Mouse (Mus musculus): Measurements from ENCODE around the gene Tldc1.

Tldc1 gene

DNA sequence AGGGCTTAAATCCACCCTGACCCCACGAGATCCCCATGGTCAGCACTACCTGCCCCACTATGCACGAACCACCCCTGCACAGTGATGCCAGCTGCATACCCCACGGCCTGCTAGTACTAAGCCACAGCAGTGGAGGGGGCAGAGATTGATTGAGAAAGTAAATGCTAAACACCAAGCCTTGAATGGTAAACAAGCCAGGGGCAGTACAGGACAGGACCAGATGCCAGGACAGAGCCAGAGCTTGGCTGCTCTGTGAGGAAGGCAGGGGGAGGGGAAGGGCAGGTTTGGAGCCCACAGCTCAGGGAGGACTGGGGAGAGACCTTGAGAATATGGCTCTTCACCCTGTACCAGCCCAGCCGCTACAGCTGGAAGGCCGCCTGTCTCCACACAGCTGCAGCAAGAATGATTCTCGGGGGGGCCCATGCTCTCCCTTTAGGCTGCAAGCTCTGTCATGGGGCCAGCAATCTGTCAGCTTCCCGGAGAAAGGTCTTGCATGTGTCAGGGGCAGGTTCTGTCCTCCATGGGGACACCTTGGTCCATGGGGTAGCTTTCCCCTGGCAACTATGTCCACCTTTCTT is 1.5 kb downstream of the Tldc1 start:
- no peak for DNase-seq (ENCODE audit: low spot score in 2 of 2)

DNA sequence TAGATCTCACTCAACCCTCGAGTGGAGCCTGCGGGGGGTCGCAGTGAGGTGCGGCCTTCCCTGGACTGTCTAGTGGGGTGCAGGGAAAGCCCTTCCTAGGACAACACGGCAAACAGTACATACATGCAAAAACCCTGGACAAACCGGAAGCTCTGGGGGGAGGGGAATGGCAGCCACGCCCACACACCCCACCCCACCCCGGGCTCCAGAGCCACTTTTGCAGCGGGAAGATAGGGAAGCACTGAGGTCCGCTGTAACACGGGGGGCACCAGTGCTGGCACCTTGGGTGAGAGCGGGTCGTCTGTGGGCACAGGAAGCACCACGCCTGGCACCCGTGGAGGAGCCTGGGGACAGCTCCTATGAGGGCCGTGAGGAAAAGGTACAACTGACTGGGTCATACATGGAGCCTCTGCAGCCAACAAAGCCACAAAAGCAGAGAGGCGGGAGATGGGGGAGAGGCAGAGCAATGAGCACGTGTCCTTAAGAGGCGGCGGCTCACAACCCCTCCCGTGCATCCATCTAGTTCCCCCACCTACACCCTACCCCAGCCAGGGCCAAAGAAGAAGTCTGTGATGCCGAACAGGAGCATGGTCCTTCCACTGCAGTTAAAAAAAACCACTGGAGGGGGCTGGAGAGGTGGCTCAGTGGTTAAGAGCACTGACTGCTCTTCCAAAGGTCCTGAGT is 12.3 kb downstream of the Tldc1 start:
- no peak for DNase-seq (ENCODE audit: low spot score in 2 of 2)

DNA sequence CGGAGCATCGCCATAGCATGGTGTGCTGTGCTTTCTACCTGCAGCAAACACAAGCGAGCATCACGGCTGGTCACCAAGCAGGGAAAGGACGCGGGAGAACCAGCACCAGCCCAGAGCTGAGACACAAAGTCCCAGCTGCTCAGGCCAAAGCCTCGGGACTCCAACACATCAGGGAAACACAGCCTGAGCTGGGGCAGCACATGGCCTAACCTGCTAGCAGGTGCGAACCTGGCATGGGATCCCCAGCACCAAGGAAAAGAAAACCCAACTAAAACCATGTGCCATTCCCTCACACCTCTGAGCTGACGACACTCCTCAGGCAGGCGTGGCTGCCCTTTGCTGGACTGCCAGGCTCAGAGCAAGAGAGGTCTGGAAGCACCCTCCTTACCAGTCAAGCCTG is 12.9 kb downstream of the Tldc1 start:
- DNase-seq (ENCODE audit: low spot score in 2 of 2): no peak

DNA sequence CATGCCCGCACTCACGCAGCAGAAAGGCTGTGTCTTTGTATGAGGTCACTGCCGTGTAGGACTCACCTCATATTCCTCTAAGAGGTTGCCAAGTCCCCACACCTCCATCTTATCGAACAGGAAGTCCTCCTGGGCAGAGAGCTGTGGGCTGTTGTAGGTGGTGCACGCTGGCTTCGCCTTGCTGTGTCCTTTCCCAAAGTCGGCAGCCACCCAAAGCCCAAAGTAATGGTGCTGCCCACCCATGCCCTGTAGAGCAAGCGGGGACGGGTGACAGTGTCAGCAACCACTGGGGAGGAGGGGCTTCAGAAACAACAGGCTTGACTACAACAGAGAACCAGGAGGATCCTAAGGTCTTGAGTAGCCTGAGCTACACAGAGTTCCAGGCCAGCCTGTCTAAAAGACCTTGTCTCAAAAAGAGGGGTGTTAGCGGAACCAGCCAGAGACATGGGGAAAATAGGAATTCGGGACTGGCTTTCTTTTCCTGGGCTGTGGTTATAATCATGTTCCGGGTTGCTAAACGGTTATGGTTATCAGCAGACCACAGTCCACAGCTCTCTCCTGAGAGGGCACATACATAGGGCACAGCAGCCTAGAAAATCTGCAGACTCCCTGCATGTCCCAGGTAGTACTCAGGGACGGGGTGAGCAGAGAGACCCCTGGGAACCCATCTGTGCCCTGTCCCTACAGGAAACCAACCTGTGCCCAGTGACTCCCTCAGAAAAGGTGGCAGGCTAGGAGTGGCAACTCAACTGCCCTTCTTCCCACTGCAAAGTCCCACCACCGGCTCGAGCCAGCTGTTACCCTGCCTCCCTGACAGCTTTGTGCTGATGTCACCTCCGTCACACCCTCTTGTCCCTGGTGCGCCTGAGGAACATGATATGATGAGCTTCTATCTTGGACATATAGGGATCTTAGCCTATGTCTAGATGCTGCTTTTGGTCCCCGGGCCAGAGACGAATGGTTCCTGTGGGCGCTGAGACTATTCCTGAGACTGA is 15.7 kb downstream of the Tldc1 start:
- DNase-seq (ENCODE audit: low spot score in 2 of 2): no peak

DNA sequence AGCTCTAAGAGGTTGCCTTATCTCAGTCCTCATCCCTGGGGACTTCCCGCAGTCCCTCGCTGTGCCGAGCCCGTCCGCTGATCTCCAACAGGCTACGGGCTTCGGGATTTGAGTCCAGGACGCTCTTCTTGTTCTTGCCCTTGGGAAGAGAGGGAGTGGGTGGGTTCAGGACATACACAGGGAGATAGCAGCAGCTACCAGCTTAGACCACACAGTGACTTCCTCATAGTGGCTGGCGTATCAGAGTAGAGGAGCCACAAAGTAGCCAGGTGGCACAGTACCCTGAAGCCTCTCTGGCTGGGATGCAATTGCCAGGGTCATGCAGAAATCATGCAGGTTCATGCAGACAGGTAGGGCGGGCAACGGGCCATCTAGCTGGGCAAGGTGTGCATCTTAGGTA is 16.5 kb downstream of the Tldc1 start:
- no peak for DNase-seq (ENCODE audit: low spot score in 2 of 2)

DNA sequence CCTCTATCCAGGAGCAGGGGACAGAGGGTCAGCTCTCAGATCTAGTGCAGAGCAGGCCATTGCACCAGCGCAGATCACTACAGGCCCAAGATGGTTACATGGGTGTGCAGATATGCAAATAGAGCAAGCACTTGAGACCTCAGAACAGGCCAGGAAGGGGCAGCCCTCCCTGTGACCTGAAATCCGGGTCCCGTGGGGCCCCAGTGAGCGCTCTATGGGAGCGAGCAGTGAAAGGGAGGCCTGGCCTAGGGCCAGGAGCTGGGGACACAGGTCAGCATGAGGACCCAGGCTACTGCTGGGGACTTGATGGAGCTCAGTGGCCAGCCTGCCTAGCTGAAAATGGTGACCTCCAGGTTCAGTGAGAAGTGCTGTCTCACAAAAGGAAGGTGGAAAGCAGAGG is 21.7 kb downstream of the Tldc1 start:
- no peak for DNase-seq (ENCODE audit: low spot score in 2 of 2)

DNA sequence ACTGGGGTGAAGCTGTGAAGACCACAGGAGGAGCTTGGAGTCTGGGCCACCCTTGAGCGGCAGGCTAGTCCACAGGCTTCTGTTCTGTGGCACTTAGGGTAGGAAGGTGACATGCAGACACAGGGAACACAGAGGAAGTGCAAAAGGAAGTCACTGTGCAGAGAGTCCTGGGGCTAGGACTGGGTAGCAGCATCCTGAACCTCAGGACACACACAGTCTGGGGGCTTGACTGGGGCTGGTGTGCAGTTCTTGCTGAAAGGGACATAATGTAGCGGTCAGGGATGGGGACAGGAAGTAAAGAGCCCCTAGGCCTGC is 22.1 kb downstream of the Tldc1 start:
- DNase-seq (ENCODE audit: low spot score in 2 of 2): no peak

DNA sequence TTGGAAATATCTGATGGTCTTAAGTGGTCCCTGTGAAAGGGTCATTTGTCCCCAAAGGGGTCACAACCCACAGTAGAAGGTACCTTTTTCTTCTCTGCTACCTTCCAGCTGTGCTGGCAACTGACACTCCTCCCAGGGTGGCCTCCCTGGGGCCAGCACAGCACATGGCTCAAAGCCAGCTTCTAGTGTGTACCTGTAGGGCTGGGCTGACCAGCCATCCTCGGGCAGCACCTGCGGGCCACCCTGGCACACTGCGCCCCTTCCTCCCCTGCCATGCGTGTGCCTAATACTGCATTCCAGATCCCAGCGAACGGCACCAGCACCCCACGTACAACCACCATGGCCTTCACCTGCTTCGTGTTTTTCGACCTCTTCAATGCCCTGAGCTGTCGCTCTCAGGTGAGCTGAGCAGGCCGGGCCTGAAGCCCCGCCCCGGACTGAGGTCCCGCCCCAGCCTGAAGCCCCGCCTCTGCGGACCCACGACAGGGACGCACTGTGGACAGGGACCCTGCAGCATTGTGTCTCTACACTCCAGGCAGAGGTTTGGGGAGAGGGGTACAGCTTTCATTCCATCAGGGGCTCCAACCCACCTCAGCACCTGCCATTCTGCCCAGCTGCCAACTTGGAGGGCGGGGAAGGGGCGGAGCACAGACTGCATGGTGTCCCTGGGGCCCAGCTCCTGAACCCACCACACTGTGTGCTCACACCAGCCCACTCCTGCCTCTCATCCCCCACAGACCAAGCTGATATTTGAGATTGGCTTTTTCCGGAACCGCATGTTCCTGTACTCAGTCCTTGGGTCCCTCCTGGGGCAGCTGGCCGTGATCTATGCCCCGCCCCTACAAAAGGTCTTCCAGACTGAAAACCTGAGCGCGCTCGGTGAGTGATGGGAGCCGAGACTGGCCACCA is 22.7 kb downstream of the Tldc1 start:
- DNase-seq (ENCODE audit: low spot score in 2 of 2): no peak

DNA sequence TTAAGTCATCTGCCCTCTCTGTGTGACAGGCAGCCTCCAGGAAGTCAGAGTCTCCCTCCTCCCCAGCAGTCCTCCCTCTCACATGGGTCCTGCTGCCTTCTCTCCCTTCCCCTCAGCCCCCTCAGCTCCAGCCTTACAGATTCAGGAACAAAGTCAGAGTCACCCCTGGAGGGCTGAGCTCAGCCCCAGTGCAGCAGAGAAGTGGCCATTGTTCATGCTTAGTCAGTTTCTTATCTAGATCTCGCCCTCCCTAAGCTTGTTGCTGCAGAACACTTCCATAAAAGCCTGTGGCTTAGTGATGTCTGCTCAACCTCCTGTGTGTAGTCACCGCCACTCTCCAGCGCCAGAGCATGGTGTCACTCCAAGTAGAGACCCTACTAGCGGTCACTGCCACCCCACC is 33.6 kb downstream of the Tldc1 start:
- DNase-seq (ENCODE audit: low spot score in 2 of 2): no peak

DNA sequence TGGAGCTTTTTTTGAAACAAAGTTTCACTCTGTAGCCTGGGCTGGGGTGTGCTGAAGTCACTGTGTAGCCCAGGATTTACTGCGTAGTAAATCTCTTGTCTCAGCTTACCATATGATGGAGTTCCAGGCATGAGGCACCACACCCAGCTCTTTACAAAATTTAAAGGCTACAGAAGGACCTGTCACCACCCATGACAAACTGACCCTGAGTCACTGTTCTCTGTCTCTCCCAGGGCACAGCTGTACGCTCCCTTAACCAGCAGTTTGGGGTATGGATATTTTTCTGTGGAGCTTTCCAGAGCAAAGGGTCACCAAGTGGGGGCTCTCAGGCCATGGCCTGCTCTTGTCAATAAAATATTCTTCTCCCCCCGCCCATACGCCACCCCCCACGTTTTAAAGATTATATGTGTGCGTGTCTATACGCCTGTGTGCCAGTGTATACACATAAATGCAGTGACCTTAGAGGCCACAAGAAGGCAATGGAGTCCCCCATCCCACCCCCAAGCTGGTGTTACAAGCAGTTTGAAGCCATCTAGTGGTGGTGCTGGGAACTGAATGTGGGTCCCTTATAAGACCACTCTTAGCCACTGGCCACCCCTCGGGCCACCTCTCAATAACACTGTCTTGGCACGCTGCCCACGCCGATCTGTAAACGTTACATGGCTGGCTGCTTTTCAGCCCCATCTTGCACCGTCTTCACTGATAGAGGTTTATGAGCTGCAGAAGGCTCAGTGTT is 34.8 kb downstream of the Tldc1 start:
- peak; percentile 28 to 44 for DNase-seq (ENCODE audit: low spot score in 2 of 2)

DNA sequence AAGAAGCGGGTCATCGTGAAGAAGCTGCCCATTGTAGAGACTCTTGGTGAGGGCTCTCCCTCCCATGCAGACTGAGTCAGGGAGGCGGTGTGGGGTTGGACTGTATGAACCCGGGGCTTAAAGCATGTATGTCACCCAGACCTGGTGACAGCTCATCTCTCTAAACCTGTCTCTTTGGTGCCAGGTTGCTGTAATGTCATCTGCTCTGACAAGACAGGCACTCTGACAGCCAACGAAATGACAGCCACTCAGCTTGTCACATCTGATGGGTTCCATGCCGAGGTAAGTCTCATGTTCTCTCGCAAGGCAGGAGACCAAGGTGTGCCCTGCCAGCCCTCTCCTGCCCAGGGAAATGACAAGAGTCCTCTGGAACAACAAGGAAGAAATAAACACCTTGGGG is 35.8 kb downstream of the Tldc1 start:
- DNase-seq (ENCODE audit: low spot score in 2 of 2): no peak

DNA sequence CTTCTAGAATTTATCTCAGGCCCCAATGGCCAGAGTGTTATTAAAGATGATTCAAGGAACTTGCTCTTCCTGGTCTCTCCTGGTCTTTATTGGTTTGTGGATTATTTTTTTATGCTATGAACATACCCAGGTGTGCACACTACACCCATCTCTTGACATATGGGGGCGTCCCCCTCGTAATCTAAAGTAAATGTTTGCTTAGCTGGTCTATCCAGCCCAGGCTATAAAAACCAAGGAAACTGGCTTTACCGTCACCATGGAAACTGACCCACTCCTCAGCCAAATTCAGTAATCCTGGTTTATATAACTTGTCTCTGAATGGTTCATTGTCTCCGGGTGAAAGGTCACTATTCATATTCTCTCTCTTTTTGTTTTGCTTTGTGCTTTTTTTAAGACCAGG is 37.6 kb downstream of the Tldc1 start:
- no peak for DNase-seq (ENCODE audit: low spot score in 2 of 2)

DNA sequence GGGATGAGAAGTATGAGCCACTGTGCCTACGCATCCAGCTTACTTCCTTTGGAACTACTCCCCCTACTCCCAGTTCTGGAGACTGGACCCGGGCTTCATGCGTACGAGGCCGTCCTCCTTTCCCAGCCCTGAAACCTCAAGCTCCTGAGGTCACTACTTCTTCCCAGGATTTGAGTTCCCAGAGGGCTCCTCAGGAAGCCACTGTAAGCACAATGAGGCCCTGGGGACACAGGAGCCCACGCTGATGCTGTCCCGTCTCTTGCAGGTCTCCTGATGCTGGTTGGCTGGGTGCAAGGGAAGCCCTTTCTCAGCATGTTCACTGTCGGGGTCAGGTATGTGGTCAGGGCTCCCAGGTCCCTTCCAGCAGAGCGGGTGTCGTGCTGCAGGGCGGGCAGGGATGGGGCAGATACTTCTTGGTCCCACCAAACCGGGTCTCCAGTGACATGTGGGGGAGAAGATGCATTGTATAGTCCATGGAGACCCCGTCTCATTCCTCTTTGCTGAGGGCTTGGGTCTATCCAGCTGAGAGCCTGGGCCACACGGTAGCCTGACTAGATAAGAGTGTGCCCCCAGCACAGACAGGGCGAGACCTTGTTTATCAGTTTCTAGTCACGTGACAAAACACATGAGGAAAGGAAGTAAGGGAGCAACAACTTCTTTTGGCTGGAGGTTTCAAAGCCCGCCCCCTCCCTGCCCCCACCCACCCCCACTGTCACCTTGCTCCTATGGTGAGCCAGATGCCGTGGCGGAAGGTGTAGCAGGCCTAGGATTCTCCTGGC is 39.9 kb downstream of the Tldc1 start:
- no peak for DNase-seq (ENCODE audit: low spot score in 2 of 2)

DNA sequence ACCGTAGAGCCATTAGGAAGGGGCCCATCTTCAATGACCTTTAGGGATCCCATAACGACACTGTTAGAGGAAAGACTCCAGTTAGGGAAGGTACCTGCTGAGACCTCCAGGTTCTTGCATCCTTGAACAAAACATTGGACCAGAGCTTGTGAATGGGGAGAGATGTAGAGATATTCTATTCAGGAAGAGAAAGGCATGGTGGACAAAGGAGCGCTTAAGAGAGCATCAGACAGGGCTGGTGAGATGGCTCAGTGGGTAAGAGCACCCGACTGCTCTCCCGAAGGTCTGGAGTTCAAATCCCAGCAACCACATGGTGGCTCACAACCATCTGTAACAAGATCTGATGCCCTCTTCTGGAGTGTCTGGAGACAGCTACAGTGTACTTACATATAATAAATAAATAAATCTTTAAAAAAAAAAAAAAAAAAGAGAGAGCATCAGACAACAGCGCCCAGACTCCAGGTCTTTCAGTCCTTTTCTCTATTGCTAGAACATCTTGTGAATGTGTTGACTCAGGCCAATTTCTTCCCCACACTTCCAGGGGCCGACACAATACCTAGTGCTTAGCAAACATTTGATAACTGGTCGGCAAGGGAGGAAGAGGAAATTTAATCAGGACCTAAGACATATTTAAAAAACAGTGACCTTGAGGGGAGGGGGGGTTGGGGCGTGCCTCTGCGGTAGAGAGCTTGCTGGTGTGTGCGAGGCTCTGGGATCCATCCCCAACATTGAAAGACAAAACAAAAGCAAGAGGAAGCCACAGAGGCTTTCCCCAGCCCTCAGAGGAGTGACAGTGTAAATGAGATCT is 40.9 kb downstream of the Tldc1 start:
- no peak for DNase-seq (ENCODE audit: low spot score in 2 of 2)

DNA sequence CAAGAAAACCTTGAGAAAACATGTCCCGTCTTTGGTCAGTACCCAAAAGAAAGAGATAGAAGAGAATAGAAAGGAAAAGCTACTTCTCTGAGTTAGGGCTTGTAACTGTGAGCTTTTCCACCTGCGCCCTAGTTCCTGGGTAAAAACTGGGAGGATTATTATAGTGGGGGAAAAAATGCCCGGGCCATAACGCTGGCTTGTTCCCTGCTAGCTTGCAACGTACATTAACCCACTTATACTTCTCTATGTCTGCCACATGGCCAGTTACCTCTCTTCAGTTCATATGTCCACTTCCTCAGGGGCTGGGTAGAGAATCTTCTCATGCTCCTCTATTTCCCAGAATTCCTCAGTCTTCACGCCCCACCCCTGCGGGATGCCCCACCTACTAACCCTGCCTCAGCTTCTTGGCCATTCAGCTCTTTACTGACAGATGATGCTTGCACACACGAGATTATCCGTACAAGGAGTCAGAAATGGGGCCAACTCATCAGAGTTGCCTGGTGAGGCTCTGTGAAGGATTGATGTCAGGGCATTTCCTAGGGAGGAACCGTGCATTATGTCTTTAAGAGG is 41.8 kb downstream of the Tldc1 start:
- no peak for DNase-seq (ENCODE audit: low spot score in 2 of 2)

DNA sequence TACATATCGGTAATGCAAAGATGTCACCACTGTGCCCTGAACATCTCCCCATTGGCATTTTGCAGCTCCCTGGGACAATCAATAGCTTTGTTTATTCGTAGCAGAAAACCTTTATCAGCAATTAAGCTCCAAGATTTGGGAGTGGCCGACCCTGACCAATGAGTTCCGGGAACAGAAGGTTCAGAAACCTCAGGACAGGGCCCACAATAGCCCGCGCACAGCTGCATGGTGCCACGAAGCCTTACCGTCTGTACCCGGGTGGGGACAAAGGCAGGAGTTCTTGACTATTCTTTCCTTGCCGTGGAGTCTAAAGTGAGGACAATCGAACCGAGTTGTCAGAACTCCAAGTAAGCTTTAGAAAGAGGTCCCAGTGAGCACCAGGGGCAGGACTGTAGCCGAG is 46.1 kb downstream of the Tldc1 start:
- DNase-seq (ENCODE audit: low spot score in 2 of 2): no peak

DNA sequence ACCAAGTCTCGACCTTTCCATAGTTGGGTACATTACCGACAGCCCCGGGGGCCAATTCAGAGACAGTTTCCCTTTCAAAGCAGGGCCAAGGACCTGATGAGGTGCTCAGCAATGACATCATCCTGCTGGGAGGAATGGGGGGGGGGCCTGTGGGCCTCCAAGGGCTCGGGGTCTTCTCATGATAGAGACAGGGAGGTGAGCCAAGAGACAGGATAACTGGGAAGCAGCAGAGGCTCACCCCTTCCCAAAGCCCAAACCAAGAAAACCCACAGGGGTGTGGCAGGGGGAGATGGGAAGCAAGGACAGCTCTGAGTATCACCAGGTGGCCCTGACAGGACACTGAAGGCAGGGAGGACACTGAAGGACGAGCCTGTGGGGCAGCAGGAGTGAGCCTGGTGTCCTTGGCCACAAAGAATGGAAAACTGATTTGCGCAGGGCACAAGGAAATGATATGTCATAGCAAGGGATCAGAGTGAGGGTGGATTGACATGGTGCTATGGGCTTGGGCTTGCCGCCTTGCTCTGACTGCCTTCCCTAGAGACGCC is 49.8 kb downstream of the Tldc1 start:
- DNase-seq (ENCODE audit: low spot score in 2 of 2): no peak

DNA sequence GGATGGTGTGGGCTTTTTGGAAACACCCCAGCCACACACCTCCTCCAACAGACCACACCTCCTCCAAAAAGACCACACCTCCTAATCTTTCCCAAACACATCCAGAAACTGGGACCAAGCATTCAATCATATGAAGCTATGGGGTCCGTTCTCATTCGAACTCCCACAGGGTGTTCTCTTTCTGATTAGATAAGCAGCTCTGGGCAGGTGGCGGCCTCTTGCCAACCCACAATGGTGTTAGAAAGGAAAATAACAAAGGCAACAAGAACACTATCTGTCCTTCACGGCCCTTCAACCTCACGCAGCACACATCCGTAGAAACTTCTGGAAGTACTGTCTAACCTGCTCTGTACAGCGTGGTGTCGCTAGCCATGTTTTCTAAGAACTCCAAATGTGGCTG is 51.1 kb downstream of the Tldc1 start:
- DNase-seq (ENCODE audit: low spot score in 2 of 2): no peak

DNA sequence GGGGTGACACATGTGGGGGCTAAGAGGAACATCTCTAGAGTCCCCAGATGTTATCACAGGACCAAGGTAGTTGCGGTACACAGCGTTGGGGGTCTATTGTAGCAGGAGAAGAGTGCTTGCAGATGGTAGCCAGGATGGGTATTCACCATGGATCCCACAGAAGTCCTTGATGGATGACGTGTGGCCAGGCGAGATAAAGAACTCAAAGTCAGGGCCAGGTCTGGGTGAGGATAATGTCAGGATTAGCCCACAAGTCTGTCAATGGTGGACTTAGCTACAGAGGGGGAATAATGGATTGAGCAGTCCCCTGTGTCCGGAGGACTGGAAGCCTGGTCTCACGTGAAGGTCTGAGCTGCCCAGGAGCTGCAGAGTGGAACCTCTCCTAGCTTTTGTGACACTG is 53.6 kb downstream of the Tldc1 start:
- no peak for DNase-seq (ENCODE audit: low spot score in 2 of 2)

All from right cerebral cortex, adult 2 months (tissue).